Mouse (Mus musculus): ENCODE data around the gene Tnnc2.

DNA sequence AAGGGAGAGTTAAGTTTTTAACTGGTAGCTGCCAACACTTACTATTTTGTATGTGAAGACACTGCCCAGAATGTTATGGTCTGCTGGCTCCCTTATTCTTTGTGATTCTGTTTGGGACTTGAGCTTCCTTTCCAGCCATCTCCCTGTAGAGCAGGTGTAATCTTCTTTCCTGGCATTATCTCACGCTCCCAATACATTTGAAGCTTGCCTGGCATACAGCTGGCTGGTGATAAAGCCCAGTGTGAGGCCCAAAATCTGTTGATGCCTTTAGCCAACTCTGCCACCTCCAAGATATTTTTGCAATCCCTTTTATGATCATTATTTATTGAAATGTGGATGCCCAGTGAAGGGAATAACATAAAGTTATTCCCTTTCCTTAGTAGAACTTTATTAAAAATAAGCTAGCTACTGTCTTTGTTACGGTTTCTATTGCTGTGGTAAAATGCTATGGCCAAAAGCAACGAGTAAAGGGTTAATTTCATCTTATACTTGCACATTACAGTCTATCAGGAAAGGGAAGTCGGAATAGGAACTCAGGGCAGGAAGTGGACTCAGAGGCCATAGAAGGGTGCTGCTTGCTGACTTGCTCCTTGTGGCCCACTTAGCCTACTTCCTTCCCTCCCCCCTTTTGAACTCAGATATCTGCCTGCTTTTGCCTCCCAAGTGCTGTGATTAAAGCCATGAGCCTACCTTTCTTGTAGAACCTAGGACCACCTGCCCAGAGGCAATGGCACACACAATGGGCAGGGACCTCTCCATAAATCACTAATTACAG, 19.5 kb downstream of the Tnnc2 start:
- TF ChIP-seq CTCF (IDR thresholded peaks at IDR 0.05; ENCODE audit: control insufficient read depth, insufficient read depth, insufficient replicate concordance, low read depth, low read length), result no peak
- no peak for TF ChIP-seq POLR2A (IDR thresholded peaks at IDR 0.05; ENCODE audit: control insufficient read depth, low read depth, low read length)

Measured in testis, adult 2 months (tissue).